Mouse (Mus musculus): ENCODE results near the gene 1810030O07Rik. TPM values are rescaled to one million over a fixed set of nuclear protein-coding genes. Genes with fewer than 3 reads are reported as not detected.
"Not testable (repeated sequence)": the region's sequence is repeated elsewhere in the genome, so short reads cannot be mapped to it uniquely, and the experiment has no call there.

1810030O07Rik gene
- 32.0 and 34.8 TPM in 2 replicates for polyA plus RNA-seq (2015; fragmentation: Nextera tagmentation; extraction: Ambion mirVana)

- Histone ChIP-seq H3K9me3 (no peaks in the 10 kb centered on the region), H3K4me3 (peak within 1 kb of the TSS; percentile 56), H3K4me1 (no peaks in the 10 kb centered on the region), H3K27ac (peak within 1 kb of the TSS; percentile 90), H3K4me2 (peak within 1 kb of the TSS; percentile 46), H3K9ac (peak within 1 kb of the TSS; percentile 48; the same call in 1 of the 2 replicates), H3K36me3 (peaks cover 6% of the 10 kb centered on the region; the same call in 1 of the 2 replicates), H3K27me3 (peaks cover 7% of the 10 kb centered on the region)
- WGBS = 11% methylated on average over 42 of the region's 42 CpGs
- peak; percentile 98 for ATAC-seq (ENCODE audit: insufficient number of reproducible peaks, low FRiP score, low TSS enrichment, low read depth)
Observed at GRCm38 (mm10) chrX:12673054-12673775, at the start of gene 1810030O07Rik. TSS of gene 1810030O07Rik (minus strand) at chrX:12673668.

- 89% methylated on average over 4 of the region's 4 CpGs for WGBS
- Histone ChIP-seq H3K27ac (no peak overlapping the region), H3K9me3 (no peaks in the 10 kb centered on the region), H3K4me1 (no peaks in the 10 kb centered on the region), H3K4me3 (no peak overlapping the region), H3K4me2 (no peak overlapping the region), H3K27me3 (no peaks in the 10 kb centered on the region), H3K9ac (no peak overlapping the region), H3K36me3 (0 out of 2 replicates have a peak, but pooled peaks cover 7% of the 10 kb centered on the region)
- ATAC-seq (ENCODE audit: insufficient number of reproducible peaks, low FRiP score, low TSS enrichment, low read depth) = no peak
Observed at GRCm38 (mm10) chrX:12716036-12716435, 42.6 kb upstream of the 1810030O07Rik start.

DNA sequence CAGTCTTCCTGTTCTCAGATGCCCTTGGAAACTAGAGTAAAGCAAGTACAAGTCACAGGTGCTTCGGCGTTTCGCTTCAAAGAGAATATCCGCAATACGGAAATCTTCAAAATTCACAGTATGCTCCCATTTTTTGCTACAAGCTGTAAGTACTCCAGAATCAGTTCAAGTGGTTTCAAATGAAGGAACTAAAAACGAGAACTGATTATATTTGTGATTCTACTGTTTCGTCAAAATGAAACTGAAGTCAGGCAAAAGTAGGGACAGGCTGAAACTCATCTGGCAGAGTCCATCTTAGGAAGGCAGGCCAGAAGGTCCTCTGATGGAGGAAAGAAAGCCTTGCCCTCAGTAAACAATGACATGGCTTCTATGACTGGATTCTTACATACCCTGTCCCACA lies 40.3 kb upstream of the 1810030O07Rik start:
- Histone ChIP-seq H3K9me3 (no peaks in the 10 kb centered on the region), H3K27ac (no peak overlapping the region), H3K4me2 (no peak overlapping the region), H3K9ac (no peak overlapping the region), H3K27me3 (no peaks in the 10 kb centered on the region), H3K4me3 (no peak overlapping the region), H3K4me1 (no peaks in the 10 kb centered on the region), H3K36me3 (0 out of 2 replicates have a peak, but pooled peaks cover 7% of the 10 kb centered on the region)
- ATAC-seq (ENCODE audit: insufficient number of reproducible peaks, low FRiP score, low TSS enrichment, low read depth) = no peak
- WGBS = 90% methylated on average over 7 of the region's 7 CpGs

GRCm38 (mm10) chrX:12686910-12687309 lies 13.4 kb upstream of the 1810030O07Rik start:
- 65% methylated on average over 8 of the region's 8 CpGs for WGBS
- peaks cover 11% of the 10 kb centered on the region; the same call in 1 of the 2 replicates for H3K36me3 ChIP-seq
- H3K9me3 ChIP-seq = no peaks in the 10 kb centered on the region
- no peaks in the 10 kb centered on the region for H3K27me3 ChIP-seq
- H3K4me3 ChIP-seq = no peak overlapping the region
- H3K27ac ChIP-seq = no peak overlapping the region
- ATAC-seq (ENCODE audit: insufficient number of reproducible peaks, low FRiP score, low TSS enrichment, low read depth) = no peak
- H3K4me1 ChIP-seq = no peaks in the 10 kb centered on the region
- H3K4me2 ChIP-seq = no peak overlapping the region
- H3K9ac ChIP-seq = no peak overlapping the region

DNA sequence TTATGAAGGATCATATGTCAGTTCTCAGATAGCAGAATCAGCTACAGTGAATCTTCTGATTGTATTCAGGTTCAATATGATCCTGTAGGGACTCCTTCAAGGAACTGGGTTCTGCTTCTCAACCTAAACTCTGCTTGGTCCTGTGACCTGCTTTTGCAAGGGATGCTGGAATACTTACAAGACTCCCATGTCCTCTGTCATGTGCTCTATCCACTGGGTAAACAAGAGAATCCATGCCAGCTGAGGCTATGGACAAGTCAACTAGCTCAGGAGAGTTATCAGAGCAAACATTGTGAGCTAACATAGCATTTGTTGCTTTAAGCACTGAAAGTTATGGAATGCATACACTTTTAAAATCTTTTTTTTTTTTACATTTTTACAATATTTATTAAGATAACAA lies 12.6 kb upstream of the 1810030O07Rik start:
- ATAC-seq (ENCODE audit: insufficient number of reproducible peaks, low FRiP score, low TSS enrichment, low read depth) = no peak
- H3K27ac ChIP-seq = no peak overlapping the region
- no peak overlapping the region for H3K4me3 ChIP-seq

DNA sequence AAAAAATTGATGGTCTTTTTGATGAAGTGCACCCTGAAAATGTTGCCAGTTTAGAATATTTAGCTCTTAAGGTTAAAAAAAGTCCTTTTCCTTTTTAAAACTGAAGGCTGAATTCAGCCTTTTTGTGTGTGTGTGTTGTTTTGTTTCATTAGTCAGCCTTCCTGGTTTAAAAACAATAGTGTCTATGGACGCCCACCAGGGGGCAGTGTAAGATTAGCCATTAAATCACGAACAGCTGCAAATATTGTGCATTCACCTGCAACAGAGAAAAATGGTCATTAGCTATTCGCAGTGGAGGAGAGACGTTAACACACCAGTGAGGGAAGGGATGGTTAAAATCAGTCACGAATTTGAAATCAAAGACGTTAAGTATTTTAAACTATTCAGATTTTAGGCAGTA lies 3.9 kb upstream of the 1810030O07Rik start:
- peaks cover 7% of the 10 kb centered on the region for H3K27me3 ChIP-seq
- no peak overlapping the region for H3K9ac ChIP-seq
- H3K36me3 ChIP-seq = peaks cover 9% of the 10 kb centered on the region; the same call in 1 of the 2 replicates
- H3K4me3 ChIP-seq = no peak overlapping the region
- H3K27ac ChIP-seq = no peak overlapping the region
- no peaks in the 10 kb centered on the region for H3K9me3 ChIP-seq
- H3K4me2 ChIP-seq = no peak overlapping the region
- no peak for ATAC-seq (ENCODE audit: insufficient number of reproducible peaks, low FRiP score, low TSS enrichment, low read depth)
- no peaks in the 10 kb centered on the region for H3K4me1 ChIP-seq
- 25% methylated on average over 6 of the region's 6 CpGs for WGBS

More for the DNA sequence above, 12.6 kb upstream of the 1810030O07Rik start:
- Histone ChIP-seq H3K4me1 (no peaks in the 10 kb centered on the region), H3K4me2 (no peak overlapping the region), H3K36me3 (peaks cover 14% of the 10 kb centered on the region; the same call in 1 of the 2 replicates), H3K9me3 (no peaks in the 10 kb centered on the region), H3K9ac (no peak overlapping the region), H3K27me3 (no peaks in the 10 kb centered on the region)

- H3K4me3 ChIP-seq = no peak overlapping the region
- H3K9me3 ChIP-seq = no peaks in the 10 kb centered on the region
- H3K4me2 ChIP-seq = no peak overlapping the region
- H3K27me3 ChIP-seq = no peaks in the 10 kb centered on the region
- no peaks in the 10 kb centered on the region for H3K4me1 ChIP-seq
- WGBS = 61% methylated on average over 2 of the region's 2 CpGs
- no peak overlapping the region for H3K27ac ChIP-seq
- H3K36me3 ChIP-seq = peaks cover 20% of the 10 kb centered on the region
- no peak for ATAC-seq (ENCODE audit: insufficient number of reproducible peaks, low FRiP score, low TSS enrichment, low read depth)
- no peak overlapping the region for H3K9ac ChIP-seq
Observed at GRCm38 (mm10) chrX:12653879-12654278, 19.6 kb downstream of the 1810030O07Rik start.

DNA sequence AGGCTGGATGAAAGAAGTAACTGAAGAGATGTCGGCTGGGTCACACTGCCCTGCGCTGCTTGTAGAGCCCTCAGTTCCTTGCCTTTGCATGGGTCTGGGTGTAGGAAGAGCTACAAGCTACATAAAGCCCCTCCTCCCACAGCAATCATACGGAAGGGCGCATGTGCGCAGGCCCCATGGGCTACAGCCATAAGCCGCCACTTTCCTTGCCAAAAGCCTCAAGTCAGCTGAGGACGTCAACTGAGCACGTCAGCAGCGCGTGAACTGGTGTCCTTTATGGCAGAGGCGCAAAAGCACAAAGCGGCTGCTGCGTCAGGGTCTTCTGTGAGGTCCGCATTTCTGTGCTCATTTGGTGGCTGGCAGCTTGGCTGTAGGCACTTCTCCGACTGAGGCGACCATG lies 21.6 kb downstream of the 1810030O07Rik start:
- no peak overlapping the region for H3K4me2 ChIP-seq

DNA sequence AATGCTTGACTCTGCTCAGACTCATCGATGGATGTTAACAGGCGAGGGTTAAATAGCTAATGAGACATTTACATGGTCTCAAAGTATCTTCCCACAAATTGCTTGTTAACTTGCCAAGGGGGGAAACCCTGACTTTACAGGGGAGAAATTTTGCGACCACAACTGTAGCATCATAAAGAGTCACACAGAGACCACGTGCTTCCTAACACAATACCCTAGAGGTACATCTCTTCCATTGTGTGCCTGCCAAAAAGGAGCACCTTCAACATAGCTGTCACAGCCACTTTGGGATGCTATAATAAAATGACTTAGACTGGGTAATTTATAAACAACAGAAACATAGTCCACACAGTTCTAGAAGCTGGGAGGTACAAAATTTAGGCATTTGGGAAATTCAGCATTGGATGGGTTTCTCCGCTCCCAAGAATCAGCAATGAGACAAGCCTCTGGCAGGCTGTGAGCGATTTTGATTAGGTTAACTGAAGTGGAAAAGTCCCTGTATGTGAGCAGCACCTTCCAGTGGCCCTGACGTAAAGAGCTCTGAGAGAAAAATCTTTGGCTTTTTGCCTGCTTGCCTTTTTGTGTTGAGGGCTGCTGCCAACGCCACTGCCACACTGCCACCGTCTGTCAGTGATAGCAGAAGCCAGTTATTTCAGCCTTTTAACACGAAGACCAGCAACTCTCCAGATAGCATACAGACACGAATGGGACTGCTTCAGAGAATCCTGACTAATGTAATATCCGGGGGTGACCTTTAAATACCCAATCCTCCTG lies 27.8 kb downstream of the 1810030O07Rik start:
- Histone ChIP-seq H3K36me3 (no peaks in the 10 kb centered on the region), H3K27ac (no peak overlapping the region), H3K4me1 (no peaks in the 10 kb centered on the region), H3K4me2 (no peak overlapping the region), H3K9me3 (no peaks in the 10 kb centered on the region), H3K27me3 (peaks cover 4% of the 10 kb centered on the region; the same call in 1 of the 2 replicates), H3K4me3 (no peak overlapping the region), H3K9ac (no peak overlapping the region)
- ATAC-seq (ENCODE audit: insufficient number of reproducible peaks, low FRiP score, low TSS enrichment, low read depth) = no peak
- WGBS = 57% methylated on average over 12 of the region's 12 CpGs

More for the DNA sequence above, 21.6 kb downstream of the 1810030O07Rik start:
- H3K27ac ChIP-seq = no peak overlapping the region
- no peak overlapping the region for H3K4me3 ChIP-seq
- no peaks in the 10 kb centered on the region for H3K27me3 ChIP-seq
- no peak for ATAC-seq (ENCODE audit: insufficient number of reproducible peaks, low FRiP score, low TSS enrichment, low read depth)
- 94% methylated on average over 16 of the region's 16 CpGs for WGBS
- H3K36me3 ChIP-seq = peaks cover 12% of the 10 kb centered on the region
- H3K9ac ChIP-seq = no peak overlapping the region
- H3K4me1 ChIP-seq = no peaks in the 10 kb centered on the region
- H3K9me3 ChIP-seq = no peaks in the 10 kb centered on the region

DNA sequence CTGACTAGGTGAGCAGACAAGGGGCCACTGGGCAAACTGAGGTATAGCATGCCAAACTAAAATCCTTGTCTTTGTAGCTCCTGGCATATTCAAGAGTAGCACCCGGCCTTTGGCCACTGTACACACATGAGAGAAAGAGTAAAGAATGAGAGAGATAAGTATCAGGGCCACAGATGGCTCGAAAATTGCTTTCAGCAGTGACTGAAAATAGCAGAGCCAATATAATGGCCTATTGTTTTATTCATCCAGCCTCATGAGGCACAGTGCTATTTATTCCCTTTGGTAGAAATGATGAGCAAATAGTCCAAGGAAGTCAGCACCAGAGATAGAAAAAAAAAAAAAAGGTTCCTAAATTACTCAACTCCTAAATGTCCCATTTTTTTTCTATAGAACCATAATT lies 28.5 kb downstream of the 1810030O07Rik start:
- ATAC-seq (ENCODE audit: insufficient number of reproducible peaks, low FRiP score, low TSS enrichment, low read depth) = no peak
- Histone ChIP-seq H3K36me3 (no peaks in the 10 kb centered on the region), H3K4me3 (no peak overlapping the region), H3K27ac (no peak overlapping the region), H3K4me1 (no peaks in the 10 kb centered on the region), H3K9me3 (no peaks in the 10 kb centered on the region), H3K9ac (no peak overlapping the region), H3K4me2 (no peak overlapping the region), H3K27me3 (peaks cover 4% of the 10 kb centered on the region; the same call in 1 of the 2 replicates)
- WGBS = 66% methylated on average over 2 of the region's 2 CpGs

DNA sequence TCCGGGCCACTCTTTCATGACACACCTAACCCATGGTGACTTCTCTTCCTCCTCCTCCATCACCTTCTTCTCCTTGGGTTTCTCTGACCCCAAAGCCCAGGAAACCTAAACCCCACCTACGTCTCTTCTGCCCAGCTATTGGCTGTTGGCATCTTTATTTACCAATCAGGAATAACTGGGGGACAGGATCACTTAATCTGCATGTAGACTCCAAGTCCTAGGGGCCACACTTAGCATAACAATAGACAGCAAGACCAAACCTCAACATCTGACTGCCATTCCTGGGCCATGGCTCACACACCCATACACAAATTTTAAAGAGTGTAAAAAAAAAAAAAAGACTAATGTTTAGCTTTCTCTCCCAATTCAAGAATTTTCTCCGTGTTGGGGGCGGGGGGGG lies 48.3 kb downstream of the 1810030O07Rik start:
- no peak overlapping the region for H3K27ac ChIP-seq
- no peak overlapping the region for H3K4me3 ChIP-seq
- H3K4me1 ChIP-seq = no peaks in the 10 kb centered on the region
- H3K9ac ChIP-seq = no peak overlapping the region
- no peak overlapping the region for H3K4me2 ChIP-seq
- WGBS = 71% methylated on average over 3 of the region's 4 CpGs
- H3K27me3 ChIP-seq = no peaks in the 10 kb centered on the region
- H3K36me3 ChIP-seq = no peaks in the 10 kb centered on the region
- ATAC-seq (ENCODE audit: insufficient number of reproducible peaks, low FRiP score, low TSS enrichment, low read depth) = no peak
- H3K9me3 ChIP-seq = no peaks in the 10 kb centered on the region

GRCm38 (mm10) chrX:12612360-12612759 lies 61.1 kb downstream of the 1810030O07Rik start:
- 93% methylated on average over 1 of the region's 1 CpGs for WGBS
- not testable (repeated sequence) for H3K4me2 ChIP-seq; H3K4me3 ChIP-seq; H3K27ac ChIP-seq; H3K36me3 ChIP-seq; H3K9ac ChIP-seq; H3K4me1 ChIP-seq; H3K9me3 ChIP-seq; ATAC-seq (ENCODE audit: insufficient number of reproducible peaks, low FRiP score, low TSS enrichment, low read depth); H3K27me3 ChIP-seq

All from limb, embryonic 15.5 days (tissue).